Mouse (Mus musculus) intestine, embryonic 16.5 days (tissue): ENCODE data around the gene Calm3. TPM values are rescaled to one million over a fixed set of nuclear protein-coding genes. Genes with fewer than 3 reads are reported as not detected.

Source experiments
- ATAC-seq: fragments of 200-750 bp; cut with Nextera tagmentation; 2 replicates; pipeline ENCODE4 v1.8.0; 2017; ENCODE audit warnings: moderate TSS enrichment, moderate library complexity
- H3K27ac ChIP-seq: fragments of 300-500 bp; sonication (generic); 2 replicates; pipeline ENCODE4 v1.5.1; 2014; ENCODE audit warnings: mild to moderate bottlenecking, low read length
- H3K27me3 ChIP-seq: fragments of 300-500 bp; sonication (generic); replicated peaks from 2 replicates; pipeline ENCODE4 v1.6.1; 2014; ENCODE audit warnings: low read length, control low read depth, mixed read lengths; ENCODE audit not compliant: control insufficient read depth, insufficient read depth
- H3K36me3 ChIP-seq: fragments of 300-500 bp; sonication (generic); 2 replicates; pipeline ENCODE4 v1.6.1; 2014; ENCODE audit warnings: low read length, control low read depth; ENCODE audit not compliant: control insufficient read depth, insufficient read depth
- H3K4me1 ChIP-seq: fragments of 300-500 bp; sonication (generic); 2 replicates; pipeline ENCODE4 v1.6.1; 2014; ENCODE audit warnings: low read length, control low read depth, mixed read lengths; ENCODE audit not compliant: control insufficient read depth, insufficient read depth
- H3K4me2 ChIP-seq: fragments of 300-500 bp; sonication (generic); 2 replicates; pipeline ENCODE4 v1.6.1; 2014; ENCODE audit warnings: low read depth, low read length, control low read depth
- H3K4me3 ChIP-seq: fragments of 300-500 bp; sonication (generic); 2 replicates; pipeline ENCODE4 v1.5.1; 2014; ENCODE audit warnings: mild to moderate bottlenecking, low read length
- H3K9ac ChIP-seq: fragments of 300-500 bp; sonication (generic); 2 replicates; pipeline ENCODE4 v1.6.1; 2014; ENCODE audit warnings: low read depth, low read length
- H3K9me3 ChIP-seq: fragments of 300-500 bp; sonication (generic); 2 replicates; pipeline ENCODE4 v1.6.1; 2016; ENCODE audit warnings: low read length, control low read depth; ENCODE audit not compliant: control insufficient read depth
- WGBS: fragments of 180-500 bp; shearing (Covaris S2); extraction: QIAGEN DNeasy Blood & Tissue Kit; methylation state at CpG from one replicate; pipeline ENCODE4 v1.1.7; 2014; 5-methylcytosine and 5-hydroxymethylcytosine counted together
- polyA plus RNA-seq: library from polyadenylated mRNA; unstranded; fragments of >200 nt; fragmentation: Nextera tagmentation; extraction: Ambion mirVana; gene quantifications from 2 replicates; pipeline ENCODE4 v1.2.1, GENCODE M21; 2015

Calm3 gene
- polyA plus RNA-seq, 1 experiment from 2014 or later, result 163 TPM

DNA sequence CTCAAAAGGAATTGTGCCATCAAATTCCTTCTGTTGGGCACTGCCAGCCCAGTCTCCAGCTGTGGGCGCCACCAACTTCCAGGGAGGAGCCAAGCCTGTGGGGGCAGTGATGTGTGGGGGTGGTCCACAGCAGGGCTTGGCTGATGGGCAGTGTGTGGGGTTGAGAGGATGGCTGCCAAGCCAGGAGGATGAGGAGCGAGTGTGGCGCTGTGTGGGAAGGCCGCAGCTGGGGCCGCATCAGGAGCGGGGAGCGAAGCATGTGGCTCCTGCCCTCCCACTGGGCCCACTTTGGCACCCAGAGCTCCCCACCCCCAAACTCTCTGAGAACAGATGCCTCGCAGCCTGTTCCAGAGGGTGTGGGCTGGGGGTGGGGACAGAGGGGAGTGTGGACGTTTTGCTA lies 5.9 kb downstream of the Calm3 start:
- Histone ChIP-seq H3K4me1 (peaks cover 45% of the 10 kb centered on the region), H3K27me3 (no peaks in the 10 kb centered on the region), H3K9me3 (no peaks in the 10 kb centered on the region), H3K9ac (no peak overlapping the region), H3K4me2 (no peak overlapping the region), H3K36me3 (peaks cover 40% of the 10 kb centered on the region), H3K4me3 (no peak overlapping the region), H3K27ac (no peak overlapping the region)
- 76% methylated on average over 9 of the region's 9 CpGs for WGBS
- ATAC-seq, result no peak

DNA sequence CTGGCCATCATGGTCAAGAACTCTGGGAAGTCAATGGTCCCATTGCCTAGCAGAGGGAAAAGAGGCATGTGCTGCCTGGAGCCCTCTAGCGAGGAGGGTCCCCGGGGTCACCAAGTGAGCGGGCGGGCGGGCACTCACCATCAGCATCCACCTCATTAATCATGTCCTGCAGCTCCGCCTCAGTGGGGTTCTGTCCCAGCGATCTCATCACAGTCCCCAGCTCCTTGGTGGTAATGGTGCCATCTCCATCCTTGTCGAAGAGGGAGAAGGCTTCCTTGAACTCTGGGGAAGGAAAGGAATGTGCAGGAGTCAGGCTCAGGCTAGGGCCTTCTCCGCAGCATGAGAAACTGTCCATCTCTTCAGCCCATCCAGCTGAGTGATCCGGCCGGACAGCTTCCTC lies 6.5 kb downstream of the Calm3 start:
- no peak for ATAC-seq
- no peaks in the 10 kb centered on the region for H3K27me3 ChIP-seq
- WGBS, result 69% methylated on average over 11 of the region's 11 CpGs

DNA sequence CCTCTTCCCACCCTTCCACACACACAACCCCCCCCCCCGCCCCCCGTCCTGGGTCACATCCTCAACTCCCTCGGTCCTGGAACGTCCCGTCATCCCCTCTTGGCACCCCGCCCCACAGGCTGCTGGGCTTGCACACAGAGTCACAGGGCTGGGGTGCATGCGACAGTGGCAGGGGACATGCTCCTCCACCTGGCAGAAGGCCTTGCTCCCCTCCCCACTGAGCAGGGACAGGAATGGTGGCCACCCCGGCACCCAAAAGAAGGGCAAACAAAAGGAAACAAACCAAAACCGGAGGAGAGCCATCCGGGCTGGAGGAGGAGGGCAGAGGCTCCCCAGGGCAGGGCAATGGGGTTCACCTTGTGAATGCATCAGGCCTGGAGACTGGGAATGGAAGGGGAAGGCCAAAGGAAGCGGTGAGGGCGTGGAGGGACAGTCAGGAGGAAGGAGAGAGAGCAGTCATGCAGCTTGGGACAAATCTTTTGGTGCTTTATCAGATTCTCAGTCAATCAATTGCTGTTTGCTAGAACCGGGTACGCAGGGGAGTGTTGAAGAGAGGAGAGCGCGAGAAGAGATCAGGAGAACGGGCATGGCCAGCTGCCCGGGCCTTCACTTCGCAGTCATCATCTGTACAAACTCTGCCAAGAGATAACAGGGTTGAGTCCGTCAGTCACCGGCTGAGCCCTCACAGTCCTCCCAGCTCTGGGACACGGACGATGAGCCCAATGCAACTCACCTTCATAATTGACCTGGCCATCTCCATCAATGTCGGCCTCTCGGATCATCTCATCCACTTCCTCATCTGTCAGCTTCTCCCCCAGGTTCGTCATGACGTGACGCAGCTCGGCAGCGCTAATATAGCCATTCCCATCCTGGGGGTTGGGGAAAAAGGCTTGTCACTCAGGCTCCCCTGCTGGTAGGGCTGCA lies 7.3 kb downstream of the Calm3 start:
- H3K9me3 ChIP-seq, result no peaks in the 10 kb centered on the region
- H3K4me1 ChIP-seq, result peaks cover 33% of the 10 kb centered on the region
- peaks cover 40% of the 10 kb centered on the region for H3K36me3 ChIP-seq
- no peak for ATAC-seq
- H3K4me3 ChIP-seq, result no peak overlapping the region
- H3K27me3 ChIP-seq, result no peaks in the 10 kb centered on the region
- 78% methylated on average over 30 of the region's 30 CpGs for WGBS
- H3K4me2 ChIP-seq, result no peak overlapping the region
- no peak overlapping the region for H3K9ac ChIP-seq
- H3K27ac ChIP-seq, result no peak overlapping the region

More for the DNA sequence above, 6.5 kb downstream of the Calm3 start:
- H3K36me3 ChIP-seq, result peaks cover 40% of the 10 kb centered on the region
- no peaks in the 10 kb centered on the region for H3K9me3 ChIP-seq
- H3K4me3 ChIP-seq, result no peak overlapping the region
- H3K4me2 ChIP-seq, result no peak overlapping the region
- H3K9ac ChIP-seq, result no peak overlapping the region
- peaks cover 41% of the 10 kb centered on the region for H3K4me1 ChIP-seq
- H3K27ac ChIP-seq, result no peak overlapping the region

DNA sequence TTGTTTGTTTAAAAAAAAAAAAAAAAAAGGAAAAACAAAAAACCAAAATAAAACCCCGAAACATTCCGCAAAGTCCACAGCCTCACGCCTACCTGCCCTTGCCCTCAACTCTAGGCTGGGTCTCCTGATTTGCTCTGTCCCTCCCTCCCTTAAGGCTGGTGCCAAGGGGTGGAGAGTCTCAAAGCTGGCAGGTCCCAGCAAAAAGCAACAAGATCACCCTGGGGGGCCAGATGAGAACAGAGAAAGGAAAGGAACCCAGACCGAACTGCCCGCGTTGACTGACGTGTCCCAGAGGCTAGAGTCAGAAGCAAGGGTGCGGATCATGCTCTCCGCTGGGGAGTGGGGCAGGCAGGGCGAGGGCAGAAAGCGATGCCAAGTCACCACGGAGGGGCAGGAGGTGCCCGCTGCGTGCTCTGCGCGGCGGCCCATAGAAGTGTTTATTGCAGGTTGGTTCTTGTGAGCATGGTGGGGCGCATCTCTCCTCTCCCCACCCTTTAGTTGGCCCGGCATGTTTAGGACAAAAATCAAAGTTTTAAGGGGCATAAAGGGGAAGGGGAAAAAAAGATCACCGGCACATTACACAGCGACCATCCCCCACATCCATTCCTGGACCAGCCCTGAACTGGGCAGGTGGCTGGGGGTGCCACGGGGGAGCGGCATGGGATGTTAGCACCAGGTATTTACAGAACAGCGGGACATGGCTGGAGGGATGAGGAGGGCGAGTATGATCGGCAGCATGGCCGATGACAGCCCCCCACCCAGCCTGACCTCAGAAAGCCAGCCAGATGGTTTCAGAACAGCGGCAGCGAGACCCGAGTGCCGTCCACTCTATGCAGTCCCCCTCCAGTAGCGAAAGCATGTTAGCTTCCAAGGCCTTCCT lies 8.2 kb downstream of the Calm3 start:
- no peak for ATAC-seq
- H3K4me3 ChIP-seq, result no peak overlapping the region
- no peak overlapping the region for H3K9ac ChIP-seq
- H3K4me2 ChIP-seq, result no peak overlapping the region
- H3K36me3 ChIP-seq, result peaks cover 36% of the 10 kb centered on the region
- 89% methylated on average over 32 of the region's 32 CpGs for WGBS
- no peak overlapping the region for H3K27ac ChIP-seq
- H3K9me3 ChIP-seq, result no peaks in the 10 kb centered on the region
- peaks cover 24% of the 10 kb centered on the region for H3K4me1 ChIP-seq
- H3K27me3 ChIP-seq, result no peaks in the 10 kb centered on the region

DNA sequence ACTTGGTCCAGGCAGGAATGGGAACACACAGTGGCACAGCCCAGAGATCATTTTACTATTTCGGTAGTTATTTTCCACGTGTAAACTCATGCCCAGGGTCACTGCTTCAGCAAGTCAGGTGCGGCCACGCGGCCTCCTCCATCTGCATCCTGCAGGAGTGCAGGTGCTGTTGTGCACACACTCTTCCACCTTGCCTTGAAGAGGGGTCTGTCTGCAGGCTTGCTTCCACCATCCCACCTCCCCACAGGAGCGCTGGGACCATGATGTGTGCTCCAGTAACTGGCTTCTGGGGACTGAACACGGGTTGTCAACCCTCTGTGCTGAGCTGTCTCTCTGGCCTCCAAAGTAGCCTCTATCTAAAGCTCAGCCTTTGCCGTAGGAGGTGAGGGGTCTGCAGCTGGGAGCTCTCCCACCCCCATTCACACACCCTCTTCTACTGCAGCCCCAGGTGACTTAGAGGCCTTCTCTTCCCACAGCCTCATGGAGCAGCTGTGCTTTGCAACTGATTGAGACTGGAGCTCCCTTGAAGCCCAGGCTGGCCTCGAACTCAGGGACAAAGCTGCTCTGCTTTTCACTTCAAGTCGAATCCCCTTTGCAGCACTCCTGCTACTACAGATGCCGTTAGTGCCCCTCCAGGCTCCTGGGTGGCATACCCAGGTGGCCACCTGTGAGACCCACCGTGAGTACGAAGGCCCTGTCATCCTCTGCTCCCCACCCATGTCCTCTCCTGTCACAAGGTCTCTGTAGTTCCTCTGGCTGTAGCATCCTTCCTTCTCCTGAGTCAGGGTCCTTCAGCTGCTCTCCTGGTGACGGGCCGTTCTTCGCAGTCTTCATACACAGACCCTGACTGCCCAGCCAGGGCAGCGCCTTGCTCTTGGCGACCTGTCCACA lies 9.2 kb downstream of the Calm3 start:
- Histone ChIP-seq H3K27me3 (no peaks in the 10 kb centered on the region), H3K4me1 (peaks cover 17% of the 10 kb centered on the region), H3K36me3 (peaks cover 36% of the 10 kb centered on the region), H3K9ac (no peak overlapping the region), H3K4me3 (no peak overlapping the region), H3K9me3 (no peaks in the 10 kb centered on the region), H3K27ac (0 out of 2 replicates have a peak overlapping the region, but pooled peaks have one; percentile 18), H3K4me2 (no peak overlapping the region)
- ATAC-seq, result peak; percentile 4; the same call in 1 of the 2 replicates
- 83% methylated on average over 18 of the region's 18 CpGs for WGBS

DNA sequence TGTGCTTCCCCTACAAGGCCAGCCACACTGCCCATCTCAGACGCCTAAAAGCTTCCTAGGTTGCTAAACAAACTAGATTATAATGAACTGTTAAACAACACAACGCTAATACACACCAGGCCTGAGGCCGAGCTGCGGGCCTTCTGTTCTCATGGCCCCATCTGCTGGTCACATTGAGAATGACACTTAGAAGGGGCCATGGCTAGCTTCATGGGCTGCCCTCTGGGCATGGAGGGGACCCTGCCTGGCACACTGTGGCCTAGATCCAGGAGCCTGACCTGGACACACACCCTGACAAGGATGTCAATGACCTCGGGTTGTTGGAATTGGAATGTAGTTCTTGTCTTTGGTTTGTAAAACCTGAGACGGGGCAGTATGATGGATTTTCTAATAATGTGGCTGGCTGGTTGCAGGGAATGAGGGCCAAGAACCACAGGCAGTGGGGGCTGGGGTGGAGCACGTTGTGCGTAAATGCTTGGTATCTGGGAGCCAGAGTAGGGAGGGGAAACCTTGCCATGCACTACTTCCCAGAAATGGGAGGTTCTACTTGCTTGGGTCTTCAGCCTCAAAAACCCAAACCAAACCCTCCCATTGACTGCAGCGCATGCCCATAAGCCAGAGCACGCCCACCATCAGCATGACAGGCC lies 10.0 kb downstream of the Calm3 start:
- no peaks in the 10 kb centered on the region for H3K27me3 ChIP-seq
- H3K9me3 ChIP-seq, result no peaks in the 10 kb centered on the region
- no peak overlapping the region for H3K4me2 ChIP-seq
- H3K27ac ChIP-seq, result no peak overlapping the region
- H3K9ac ChIP-seq, result no peak overlapping the region
- H3K4me3 ChIP-seq, result no peak overlapping the region
- peak; percentile 75 for ATAC-seq
- H3K4me1 ChIP-seq, result peaks cover 16% of the 10 kb centered on the region
- 31% methylated on average over 10 of the region's 10 CpGs for WGBS
- H3K36me3 ChIP-seq, result peaks cover 30% of the 10 kb centered on the region

DNA sequence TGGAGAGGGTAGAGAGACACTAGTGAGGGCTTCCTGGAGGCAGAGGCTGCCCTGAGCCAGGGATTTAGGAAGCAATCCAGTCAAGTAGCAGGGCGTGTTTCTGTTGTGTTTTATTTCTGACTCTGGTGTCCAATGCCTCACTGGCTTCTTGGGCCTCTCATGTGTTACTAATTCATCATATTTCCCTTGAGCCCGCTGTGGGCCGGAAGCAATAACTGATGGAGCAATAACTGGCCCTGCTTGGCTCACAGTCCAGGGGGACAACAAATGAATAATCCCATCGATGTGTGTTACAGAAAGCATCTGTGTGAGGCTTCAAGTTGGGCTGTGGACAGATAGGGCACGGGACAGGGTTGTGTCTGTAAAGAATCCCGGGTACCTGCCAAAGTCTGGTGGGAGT lies 11.6 kb downstream of the Calm3 start:
- peaks cover 24% of the 10 kb centered on the region for H3K36me3 ChIP-seq
- no peak for ATAC-seq
- 54% methylated on average over 6 of the region's 6 CpGs for WGBS
- no peak overlapping the region for H3K4me2 ChIP-seq
- H3K4me3 ChIP-seq, result no peak overlapping the region
- no peak overlapping the region for H3K9ac ChIP-seq
- no peak overlapping the region for H3K27ac ChIP-seq
- H3K4me1 ChIP-seq, result peaks cover 16% of the 10 kb centered on the region
- H3K9me3 ChIP-seq, result no peaks in the 10 kb centered on the region
- H3K27me3 ChIP-seq, result 0 out of 2 replicates have a peak, but pooled peaks cover 2% of the 10 kb centered on the region

DNA sequence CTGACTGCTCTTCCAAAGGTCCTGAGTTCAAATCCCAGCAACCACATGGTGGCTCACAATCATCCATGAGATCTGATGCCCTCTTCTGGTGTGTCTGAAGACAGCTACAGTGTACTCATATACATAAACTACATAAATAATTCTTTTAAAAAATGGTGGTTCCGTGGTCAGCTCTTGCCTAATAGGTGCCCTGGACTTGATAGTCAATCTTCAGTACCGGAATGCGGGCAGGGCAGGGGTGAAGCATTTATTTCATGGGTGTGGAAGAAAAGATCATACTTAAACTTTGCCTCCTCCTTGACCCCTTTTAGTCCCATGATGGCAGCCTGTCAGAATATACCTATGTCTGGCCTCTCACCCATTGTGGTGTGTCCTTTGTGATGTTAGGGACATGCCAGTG lies 12.0 kb downstream of the Calm3 start:
- Histone ChIP-seq H3K4me1 (peaks cover 19% of the 10 kb centered on the region), H3K27ac (no peak overlapping the region), H3K4me3 (no peak overlapping the region), H3K36me3 (peaks cover 20% of the 10 kb centered on the region), H3K27me3 (0 out of 2 replicates have a peak, but pooled peaks cover 2% of the 10 kb centered on the region), H3K4me2 (no peak overlapping the region), H3K9me3 (no peaks in the 10 kb centered on the region), H3K9ac (no peak overlapping the region)
- ATAC-seq, result no peak
- 85% methylated on average over 3 of the region's 3 CpGs for WGBS
